ENCODE assay signal across 8 mouse cellular contexts in the genomic region with DNA sequence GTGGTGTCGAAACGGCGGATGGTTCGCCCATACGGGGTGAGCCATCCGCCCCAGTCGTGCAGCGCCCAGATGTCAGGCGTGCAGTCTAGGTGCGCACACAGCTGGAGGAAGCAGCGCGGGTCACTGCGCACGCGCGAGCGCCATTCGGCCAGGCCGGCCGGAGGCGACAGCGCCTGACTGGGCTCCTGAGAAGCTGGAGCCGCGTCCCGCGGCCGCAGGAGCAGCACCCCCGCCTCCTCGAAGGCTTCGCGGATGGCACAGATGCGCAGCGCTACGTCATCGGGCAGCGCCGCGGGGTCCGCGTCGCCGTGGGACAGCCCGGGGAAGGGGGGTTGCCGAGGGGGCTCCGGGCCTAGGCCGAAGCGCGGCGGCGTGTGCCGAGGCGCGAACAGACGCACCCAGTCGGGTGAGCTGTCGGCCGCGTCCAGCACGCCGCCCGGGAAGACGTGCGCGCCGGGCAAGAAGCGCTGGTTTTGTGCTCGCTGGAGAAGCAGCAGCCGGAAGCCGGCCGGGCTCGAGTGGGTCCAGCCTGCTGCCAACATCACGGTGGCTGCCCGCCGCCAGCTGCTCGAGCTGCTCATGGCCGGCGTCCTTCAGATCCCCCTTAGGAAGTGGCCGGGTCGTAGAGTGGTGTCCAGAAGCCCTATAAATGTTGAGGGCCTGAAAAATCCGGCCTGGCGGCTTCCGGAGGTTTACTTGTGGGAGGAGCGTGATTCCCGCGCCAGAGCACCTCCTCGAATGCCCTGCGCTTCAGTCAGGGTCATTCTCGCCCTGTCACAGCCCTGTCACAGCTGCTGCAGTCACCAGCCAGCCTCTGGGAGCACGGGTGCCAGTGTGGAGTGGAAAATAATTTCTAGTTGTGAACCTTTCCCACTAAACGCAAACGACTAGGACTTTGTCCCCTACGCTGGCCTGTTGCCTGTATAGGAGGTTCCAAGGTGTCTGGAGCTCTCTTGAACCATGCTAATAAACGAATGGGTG. TPM values are rescaled to one million over a fixed set of nuclear protein-coding genes. Genes with fewer than 3 reads are reported as not detected.
DNase-seq lines count a peak whose midpoint lies in the region; ATAC-seq lines count a peak whose summit lies in the region.

No protein-coding gene starts in this region.

- H3K4me2 ChIP-seq in heart, embryonic 16.5 days (ENCODE audit: low read depth, low read length), result peak overlapping the region; percentile 96
- H3K4me2 ChIP-seq in liver, embryonic 15.5 days, result peak overlapping the region; percentile 95
- H3K4me2 ChIP-seq in neural tube, embryonic 12.5 days (replicated peaks), result peak overlapping the region; percentile 93

- peak overlapping the region; percentile 65 for H3K4me3 ChIP-seq in forebrain, embryonic 10.5 days
- H3K4me3 ChIP-seq in heart, embryonic 16.5 days (ENCODE audit: low read length), result peak overlapping the region; percentile 91
- H3K4me3 ChIP-seq in liver, embryonic 15.5 days (replicated peaks), result peak overlapping the region; percentile 92
- peak overlapping the region; percentile 71 for H3K4me3 ChIP-seq in neural tube, embryonic 12.5 days

- 1% methylated on average over 93 of the region's 93 CpGs for WGBS in forebrain, embryonic 10.5 days
- WGBS in heart, embryonic 16.5 days, result under 1% methylated on average over 93 of the region's 93 CpGs
- WGBS in liver, embryonic 15.5 days (ENCODE audit: insufficient replicate concordance), result under 1% methylated on average over 93 of the region's 93 CpGs
- WGBS in neural tube, embryonic 12.5 days, result 1% methylated on average over 93 of the region's 93 CpGs

- DNase-seq in c-Kit-negative CD71-positive TER-119-positive erythroid progenitor cells, embryonic 14.5 days (ENCODE audit: low read depth, low spot score), result peak; percentile 76
- DNase-seq in forebrain, embryonic 10.5 days (ENCODE audit: extremely low spot score, low spot score), result peak; percentile 89
- peak; percentile 91 to 92 for DNase-seq in kidney, postnatal 36 days
- DNase-seq in telencephalon, adult 2 months (ENCODE audit: low read depth, low spot score), result peak; percentile 75

- H3K27me3 ChIP-seq in forebrain, embryonic 10.5 days (ENCODE audit: poor library complexity, severe bottlenecking), result no peaks in the 10 kb centered on the region
- no peaks in the 10 kb centered on the region for H3K27me3 ChIP-seq in heart, embryonic 16.5 days (ENCODE audit: control insufficient read depth, insufficient read depth, low read length)
- H3K27me3 ChIP-seq in liver, embryonic 15.5 days, result no peaks in the 10 kb centered on the region
- H3K27me3 ChIP-seq in neural tube, embryonic 12.5 days (replicated peaks), result no peaks in the 10 kb centered on the region

- peaks cover 30% of the 10 kb centered on the region for H3K4me1 ChIP-seq in forebrain, embryonic 10.5 days
- H3K4me1 ChIP-seq in heart, embryonic 16.5 days (ENCODE audit: control insufficient read depth, insufficient read depth, low read length), result peaks cover 10% of the 10 kb centered on the region
- H3K4me1 ChIP-seq in liver, embryonic 15.5 days (replicated peaks), result peaks cover 86% of the 10 kb centered on the region
- H3K4me1 ChIP-seq in neural tube, embryonic 12.5 days, result peaks cover 7% of the 10 kb centered on the region; the same call in 1 of the 2 replicates

- ATAC-seq in CD4-positive, CD25-positive, alpha-beta regulatory T cell, adult 4 months, result peak; percentile 82
- peak; percentile 88 for ATAC-seq in heart, embryonic 16.5 days (replicated peaks; ENCODE audit: extremely low read depth, insufficient read depth, low FRiP score)
- peak; percentile 77 for ATAC-seq in liver, embryonic 15.5 days (ENCODE audit: insufficient read depth)
- peak; percentile 93 for ATAC-seq in neural tube, embryonic 12.5 days (ENCODE audit: low FRiP score, low read depth)

- H3K36me3 ChIP-seq in forebrain, embryonic 10.5 days (replicated peaks), result peaks cover 8% of the 10 kb centered on the region
- H3K36me3 ChIP-seq in heart, embryonic 16.5 days (ENCODE audit: control insufficient read depth, insufficient read depth), result peaks cover 8% of the 10 kb centered on the region
- H3K36me3 ChIP-seq in liver, embryonic 15.5 days (replicated peaks), result peaks cover 20% of the 10 kb centered on the region
- H3K36me3 ChIP-seq in neural tube, embryonic 12.5 days, result peaks cover 4% of the 10 kb centered on the region

- H3K9ac ChIP-seq in heart, embryonic 16.5 days (ENCODE audit: low read length), result peak overlapping the region; percentile 97
- H3K9ac ChIP-seq in liver, embryonic 15.5 days, result peak overlapping the region; percentile 98
- H3K9ac ChIP-seq in neural tube, embryonic 12.5 days, result peak overlapping the region; percentile 87

- H3K9me3 ChIP-seq in forebrain, embryonic 10.5 days, result no peaks in the 10 kb centered on the region
- no peaks in the 10 kb centered on the region for H3K9me3 ChIP-seq in heart, embryonic 16.5 days (replicated peaks; ENCODE audit: control insufficient read depth, low read length)
- H3K9me3 ChIP-seq in liver, embryonic 15.5 days (replicated peaks), result no peaks in the 10 kb centered on the region
- H3K9me3 ChIP-seq in neural tube, embryonic 12.5 days, result no peaks in the 10 kb centered on the region

- peak overlapping the region; percentile 93 for H3K27ac ChIP-seq in forebrain, embryonic 10.5 days
- peak overlapping the region; percentile 99 for H3K27ac ChIP-seq in heart, embryonic 16.5 days (ENCODE audit: low read length)
- H3K27ac ChIP-seq in liver, embryonic 15.5 days (replicated peaks), result peak overlapping the region; percentile 99
- peak overlapping the region; percentile 86 for H3K27ac ChIP-seq in neural tube, embryonic 12.5 days

RNA-seq across cellular contexts. Expression of a gene that starts 0.6 kb away (rescaled TPM):
- 10 to 100 TPM; 42.0 to 46.8 TPM for polyA plus RNA-seq in CD4-positive, CD25-positive, alpha-beta regulatory T cell, adult 4 months (2017; shearing (Covaris generic))
- 45.9 and 50.3 TPM in 2 replicates for polyA plus RNA-seq in forebrain, embryonic 10.5 days (2016; fragmentation: Nextera tagmentation; extraction: Ambion mirVana)
- polyA plus RNA-seq in heart, embryonic 16.5 days (2015; fragmentation: Nextera tagmentation; extraction: Ambion mirVana), result 138 and 142 TPM in 2 replicates
- 67.2 and 69.0 TPM in 2 replicates for polyA plus RNA-seq in liver, embryonic 15.5 days (2015; fragmentation: Nextera tagmentation; extraction: Ambion mirVana)
- 46.4 and 49.0 TPM in 2 replicates for polyA plus RNA-seq in neural tube, embryonic 12.5 days (2016; fragmentation: Nextera tagmentation; extraction: Ambion mirVana)

RNA-seq across cellular contexts. Expression of a gene that starts 18.0 kb away (rescaled TPM):
- not detected for polyA plus RNA-seq in CD4-positive, CD25-positive, alpha-beta regulatory T cell, adult 4 months (2017; shearing (Covaris generic))
- 0.15 TPM in 2 replicates for polyA plus RNA-seq in forebrain, embryonic 10.5 days (2016; fragmentation: Nextera tagmentation; extraction: Ambion mirVana)
- polyA plus RNA-seq in heart, embryonic 16.5 days (2015; fragmentation: Nextera tagmentation; extraction: Ambion mirVana), result 1.5 and 1.7 TPM in 2 replicates
- 0.20 TPM in 1 of 2 replicates, not detected in the other for polyA plus RNA-seq in liver, embryonic 15.5 days (2015; fragmentation: Nextera tagmentation; extraction: Ambion mirVana)
- 0.29 and 0.53 TPM in 2 replicates for polyA plus RNA-seq in neural tube, embryonic 12.5 days (2016; fragmentation: Nextera tagmentation; extraction: Ambion mirVana)

RNA-seq across cellular contexts. Expression of a gene that starts 29.9 kb away (rescaled TPM):
- not detected for polyA plus RNA-seq in CD4-positive, CD25-positive, alpha-beta regulatory T cell, adult 4 months (2017; shearing (Covaris generic))
- 0.09 and 0.44 TPM in 2 replicates for polyA plus RNA-seq in forebrain, embryonic 10.5 days (2016; fragmentation: Nextera tagmentation; extraction: Ambion mirVana)
- polyA plus RNA-seq in heart, embryonic 16.5 days (2015; fragmentation: Nextera tagmentation; extraction: Ambion mirVana), result 0.34 and 0.35 TPM in 2 replicates
- polyA plus RNA-seq in liver, embryonic 15.5 days (2015; fragmentation: Nextera tagmentation; extraction: Ambion mirVana), result 0.03 TPM in 2 replicates
- polyA plus RNA-seq in neural tube, embryonic 12.5 days (2016; fragmentation: Nextera tagmentation; extraction: Ambion mirVana), result 0.09 and 0.18 TPM in 2 replicates

RNA-seq across cellular contexts. Expression of a gene that starts 30.5 kb away (rescaled TPM):
- 10 to 100 TPM; 52.8 to 73.2 TPM for polyA plus RNA-seq in CD4-positive, CD25-positive, alpha-beta regulatory T cell, adult 4 months (2017; shearing (Covaris generic))
- 40.2 and 41.1 TPM in 2 replicates for polyA plus RNA-seq in forebrain, embryonic 10.5 days (2016; fragmentation: Nextera tagmentation; extraction: Ambion mirVana)
- polyA plus RNA-seq in heart, embryonic 16.5 days (2015; fragmentation: Nextera tagmentation; extraction: Ambion mirVana), result 20.4 and 22.6 TPM in 2 replicates
- polyA plus RNA-seq in liver, embryonic 15.5 days (2015; fragmentation: Nextera tagmentation; extraction: Ambion mirVana), result 20.7 and 22.6 TPM in 2 replicates
- 25.1 and 25.5 TPM in 2 replicates for polyA plus RNA-seq in neural tube, embryonic 12.5 days (2016; fragmentation: Nextera tagmentation; extraction: Ambion mirVana)

Comparison
In these comparisons a context has a peak if more than half of its experiments do, and no peak if none do; other contexts are left out.
1. Peak in every context shown above with its lines: DNase-seq, ATAC-seq, H3K4me3 ChIP-seq and H3K27ac ChIP-seq.